Mouse (Mus musculus): ENCODE results near the gene Mapkap1. TPM values are rescaled to one million over a fixed set of nuclear protein-coding genes. Genes with fewer than 3 reads are reported as not detected.

Mapkap1 gene
- 23.2 and 25.9 TPM in 2 replicates for polyA plus RNA-seq (2015; fragmentation: Nextera tagmentation; extraction: Ambion mirVana)

DNA sequence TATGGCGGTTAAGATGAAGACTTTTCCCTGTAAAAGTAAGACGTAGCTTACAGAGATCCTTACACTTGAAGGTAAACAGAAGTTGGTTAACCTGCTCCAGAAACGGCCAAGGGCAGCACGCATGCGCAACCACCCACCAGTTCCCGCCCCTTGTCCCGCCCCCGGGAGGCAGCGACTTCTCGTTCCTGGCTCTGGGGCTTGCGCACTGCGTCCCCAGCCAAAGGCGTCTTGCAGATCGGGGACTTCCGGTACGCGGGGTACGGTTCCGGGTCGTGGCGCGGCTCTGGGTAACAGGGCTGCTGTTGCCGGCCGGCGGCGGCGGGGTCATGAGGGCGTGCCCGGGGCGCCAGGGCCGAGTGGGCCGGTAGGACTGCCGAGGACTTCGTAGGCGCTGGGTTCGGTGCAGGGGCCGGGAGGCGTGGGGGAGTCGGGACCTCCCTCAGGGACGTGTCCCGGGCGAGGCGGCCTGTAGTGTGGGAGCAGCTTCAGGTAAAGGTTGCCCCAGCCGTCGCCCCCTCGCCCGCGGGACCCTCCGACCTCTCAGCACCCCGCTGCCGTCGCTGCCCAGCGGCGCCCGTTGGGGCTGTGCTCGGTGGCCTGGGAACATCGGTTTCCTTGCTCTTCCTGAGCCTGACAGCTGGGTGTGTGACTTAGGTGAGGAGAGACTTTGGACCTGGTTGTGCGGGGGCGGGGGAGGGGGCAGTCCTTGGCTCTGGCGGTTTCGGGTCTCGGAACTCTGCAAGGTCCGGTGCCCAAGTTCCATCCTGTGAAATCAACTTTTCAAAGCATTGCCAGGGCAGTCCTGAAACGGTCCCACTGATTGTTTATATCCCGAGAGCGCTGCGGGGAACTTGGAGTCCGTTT lies at the start of gene Mapkap1:
Gene Mapkap1, plus strand, starts transcription at position 171 of the 864 bp plus-strand sequence.
- no peaks in the 10 kb centered on the region for H3K9me3 ChIP-seq (replicated peaks; ENCODE audit: control insufficient read depth, low read length)
- under 1% methylated on average over 61 of the region's 68 CpGs for WGBS (ENCODE audit: insufficient replicate concordance)
- peak within 1 kb of the TSS; percentile 91 for H3K9ac ChIP-seq (ENCODE audit: low read depth, low read length)
- no peaks in the 10 kb centered on the region for H3K36me3 ChIP-seq (ENCODE audit: control insufficient read depth, insufficient read depth)
- ATAC-seq (ENCODE audit: low read depth) = peak; percentile 100
- no peaks in the 10 kb centered on the region for H3K27me3 ChIP-seq (ENCODE audit: control insufficient read depth, insufficient read depth, low read depth, low read length)
- H3K4me2 ChIP-seq (ENCODE audit: low read depth, low read length) = peak within 1 kb of the TSS; percentile 73
- H3K4me3 ChIP-seq (ENCODE audit: low read depth, low read length) = peak within 1 kb of the TSS; percentile 91
- H3K4me1 ChIP-seq (ENCODE audit: control insufficient read depth, low read depth, low read length) = peaks cover 9% of the 10 kb centered on the region
- H3K27ac ChIP-seq (ENCODE audit: low read length) = peak within 1 kb of the TSS; percentile 81

GRCm38 (mm10) chr2:34363678-34364077 lies 42.9 kb upstream of the Mapkap1 start:
- H3K9ac ChIP-seq (ENCODE audit: low read depth, low read length) = no peak overlapping the region

DNA sequence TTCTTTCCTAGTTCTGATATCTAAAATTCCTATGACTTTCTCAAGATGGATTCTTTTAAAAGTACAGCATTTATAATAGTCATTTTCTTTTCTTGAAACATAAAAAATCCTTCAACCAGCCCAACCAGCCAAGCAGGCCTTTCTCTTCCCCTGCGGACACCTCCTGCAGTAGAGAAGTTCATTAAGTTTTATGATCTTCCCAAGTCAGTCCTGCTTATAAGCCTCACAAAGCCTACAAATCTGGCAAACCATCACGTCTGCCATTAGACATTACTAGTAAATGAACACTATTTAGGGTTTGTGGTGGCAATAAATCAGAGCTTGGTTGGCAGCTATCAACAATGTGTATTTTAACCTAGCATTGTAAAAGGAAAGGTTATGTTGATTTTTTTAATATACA lies 39.5 kb upstream of the Mapkap1 start:
- WGBS (ENCODE audit: insufficient replicate concordance) = 73% methylated on average over 2 of the region's 2 CpGs
- H3K9ac ChIP-seq (ENCODE audit: low read depth, low read length) = no peak overlapping the region
- no peak overlapping the region for H3K4me2 ChIP-seq (ENCODE audit: low read depth, low read length)
- no peaks in the 10 kb centered on the region for H3K27me3 ChIP-seq (ENCODE audit: control insufficient read depth, insufficient read depth, low read depth, low read length)
- no peak overlapping the region for H3K4me3 ChIP-seq (ENCODE audit: low read depth, low read length)
- H3K27ac ChIP-seq (ENCODE audit: low read length) = no peak overlapping the region
- no peaks in the 10 kb centered on the region for H3K9me3 ChIP-seq (replicated peaks; ENCODE audit: control insufficient read depth, low read length)
- ATAC-seq (ENCODE audit: low read depth) = no peak
- no peaks in the 10 kb centered on the region for H3K36me3 ChIP-seq (ENCODE audit: control insufficient read depth, insufficient read depth)
- H3K4me1 ChIP-seq (ENCODE audit: control insufficient read depth, low read depth, low read length) = peaks cover 6% of the 10 kb centered on the region

More at GRCm38 (mm10) chr2:34363678-34364077, 42.9 kb upstream of the Mapkap1 start:
- Histone ChIP-seq H3K27ac (ENCODE audit: low read length) (no peak overlapping the region), H3K9me3 (replicated peaks; ENCODE audit: control insufficient read depth, low read length) (no peaks in the 10 kb centered on the region), H3K4me2 (ENCODE audit: low read depth, low read length) (no peak overlapping the region), H3K27me3 (ENCODE audit: control insufficient read depth, insufficient read depth, low read depth, low read length) (no peaks in the 10 kb centered on the region), H3K36me3 (ENCODE audit: control insufficient read depth, insufficient read depth) (no peaks in the 10 kb centered on the region), H3K4me3 (ENCODE audit: low read depth, low read length) (no peak overlapping the region), H3K4me1 (ENCODE audit: control insufficient read depth, low read depth, low read length) (peaks cover 7% of the 10 kb centered on the region)
- ATAC-seq (ENCODE audit: low read depth) = no peak
- 9% methylated on average over 1 of the region's 1 CpGs for WGBS (ENCODE audit: insufficient replicate concordance)

DNA sequence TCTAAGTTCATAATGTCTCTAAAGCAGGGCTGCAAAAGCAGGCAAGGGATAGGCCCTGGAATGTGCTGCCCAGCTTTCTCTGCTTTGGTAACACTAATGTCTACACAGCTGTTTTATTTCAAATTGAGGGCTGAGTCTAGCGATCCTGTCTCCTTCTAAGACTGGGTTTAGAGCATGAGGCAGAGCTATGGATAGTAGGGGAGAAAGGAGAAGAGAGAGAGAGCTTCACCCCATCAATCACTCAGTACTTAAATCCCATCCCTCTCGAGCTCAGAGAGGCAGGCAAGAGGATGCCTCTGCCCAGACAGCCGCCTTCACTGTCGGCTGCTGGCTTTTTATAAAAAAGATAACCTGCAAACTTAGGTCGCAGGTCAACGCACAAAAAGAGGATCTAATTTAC lies 38.2 kb upstream of the Mapkap1 start:
- H3K27ac ChIP-seq (ENCODE audit: low read length) = no peak overlapping the region

DNA sequence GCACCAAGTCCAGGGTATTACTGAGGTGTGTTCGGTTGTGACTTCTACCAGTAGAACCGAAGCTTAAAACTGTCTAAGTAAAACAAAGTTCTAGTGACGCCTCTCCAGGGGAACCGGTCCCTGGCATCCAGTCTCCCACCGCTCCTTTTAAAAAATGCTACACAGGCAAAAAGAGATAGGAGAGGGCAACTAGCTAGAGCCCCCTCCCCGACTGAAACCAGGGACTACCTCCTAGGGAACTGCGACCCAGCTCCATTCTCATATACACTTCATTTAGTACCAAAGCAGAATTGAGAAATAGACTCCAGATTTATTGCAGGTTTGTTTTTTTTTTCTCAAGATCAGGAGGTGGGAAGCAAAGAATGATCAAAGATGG lies 36.2 kb upstream of the Mapkap1 start:
- Histone ChIP-seq H3K4me3 (ENCODE audit: low read depth, low read length) (peak overlapping the region; percentile 96), H3K9ac (ENCODE audit: low read depth, low read length) (peak overlapping the region; percentile 92), H3K27me3 (ENCODE audit: control insufficient read depth, insufficient read depth, low read depth, low read length) (no peaks in the 10 kb centered on the region), H3K27ac (ENCODE audit: low read length) (no peak overlapping the region), H3K36me3 (ENCODE audit: control insufficient read depth, insufficient read depth) (no peaks in the 10 kb centered on the region), H3K9me3 (replicated peaks; ENCODE audit: control insufficient read depth, low read length) (no peaks in the 10 kb centered on the region), H3K4me1 (ENCODE audit: control insufficient read depth, low read depth, low read length) (peaks cover 19% of the 10 kb centered on the region), H3K4me2 (ENCODE audit: low read depth, low read length) (peak overlapping the region; percentile 95)
- 36% methylated on average over 7 of the region's 7 CpGs for WGBS (ENCODE audit: insufficient replicate concordance)
- no peak for ATAC-seq (ENCODE audit: low read depth)

More for the DNA sequence above, 38.2 kb upstream of the Mapkap1 start:
- Histone ChIP-seq H3K27me3 (ENCODE audit: control insufficient read depth, insufficient read depth, low read depth, low read length) (no peaks in the 10 kb centered on the region), H3K4me1 (ENCODE audit: control insufficient read depth, low read depth, low read length) (peaks cover 13% of the 10 kb centered on the region), H3K9ac (ENCODE audit: low read depth, low read length) (no peak overlapping the region), H3K9me3 (replicated peaks; ENCODE audit: control insufficient read depth, low read length) (no peaks in the 10 kb centered on the region), H3K4me2 (ENCODE audit: low read depth, low read length) (0 out of 2 replicates have a peak overlapping the region, but pooled peaks have one; percentile 4), H3K36me3 (ENCODE audit: control insufficient read depth, insufficient read depth) (no peaks in the 10 kb centered on the region), H3K4me3 (ENCODE audit: low read depth, low read length) (no peak overlapping the region)
- WGBS (ENCODE audit: insufficient replicate concordance) = 53% methylated on average over 6 of the region's 6 CpGs
- ATAC-seq (ENCODE audit: low read depth) = no peak

- H3K9ac ChIP-seq (ENCODE audit: low read depth, low read length) = peak overlapping the region; percentile 92
- H3K4me3 ChIP-seq (ENCODE audit: low read depth, low read length) = peak overlapping the region; percentile 96
- peak overlapping the region; percentile 95 for H3K4me2 ChIP-seq (ENCODE audit: low read depth, low read length)
- peak overlapping the region; percentile 99 for H3K27ac ChIP-seq (ENCODE audit: low read length)
- H3K36me3 ChIP-seq (ENCODE audit: control insufficient read depth, insufficient read depth) = no peaks in the 10 kb centered on the region
- WGBS (ENCODE audit: insufficient replicate concordance) = 1% methylated on average over 42 of the region's 42 CpGs
- H3K9me3 ChIP-seq (replicated peaks; ENCODE audit: control insufficient read depth, low read length) = no peaks in the 10 kb centered on the region
- ATAC-seq (ENCODE audit: low read depth) = no peak
- H3K4me1 ChIP-seq (ENCODE audit: control insufficient read depth, low read depth, low read length) = peaks cover 19% of the 10 kb centered on the region
- H3K27me3 ChIP-seq (ENCODE audit: control insufficient read depth, insufficient read depth, low read depth, low read length) = no peaks in the 10 kb centered on the region
These were observed 35.7 kb upstream of the Mapkap1 start for GRCm38 (mm10) chr2:34370725-34371440.

DNA sequence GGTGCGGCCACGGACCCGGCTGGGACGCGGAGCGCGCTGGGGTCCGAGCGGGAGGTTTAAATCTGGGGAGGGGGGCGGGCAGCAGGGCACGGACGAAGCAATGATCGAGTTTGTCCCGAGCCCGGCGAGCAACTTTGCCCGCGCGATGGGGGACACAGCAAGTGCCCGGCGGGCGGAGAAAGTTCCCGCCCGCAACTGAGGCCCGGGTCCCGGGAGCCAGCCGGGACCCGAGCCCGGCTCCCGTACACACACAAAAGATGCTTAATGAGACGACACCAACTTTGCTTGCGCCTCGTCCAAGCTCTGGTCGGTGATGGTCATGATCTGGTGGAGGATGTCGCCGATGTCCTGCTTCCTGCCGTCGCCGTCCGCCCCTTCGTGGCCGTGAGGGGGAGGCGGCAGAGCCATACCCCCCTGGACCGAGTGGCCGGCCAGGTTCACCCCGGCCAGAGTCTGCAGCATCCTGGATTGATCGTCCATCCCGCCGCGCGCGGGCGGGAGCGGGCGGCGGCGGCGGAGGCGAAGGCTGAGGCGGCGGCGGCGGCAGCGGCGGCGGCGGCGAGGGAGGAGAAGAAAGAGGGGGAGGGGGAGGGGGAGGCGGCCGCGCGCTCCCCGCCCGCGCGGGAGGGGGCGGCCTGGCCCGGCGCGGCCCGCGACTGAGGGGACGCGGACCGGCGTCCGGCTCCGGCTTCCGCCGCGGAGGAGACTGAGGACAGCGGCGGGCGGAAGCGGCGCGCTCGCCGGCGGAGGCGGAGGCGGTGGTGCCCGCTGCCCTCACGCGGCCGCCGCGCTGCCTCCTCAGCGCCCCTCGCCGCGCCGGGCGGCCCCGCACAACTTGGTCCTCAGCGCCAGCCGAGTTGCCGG lies 34.9 kb upstream of the Mapkap1 start:
- no peaks in the 10 kb centered on the region for H3K36me3 ChIP-seq (ENCODE audit: control insufficient read depth, insufficient read depth)
- WGBS (ENCODE audit: insufficient replicate concordance) = under 1% methylated on average over 70 of the region's 118 CpGs
- H3K4me3 ChIP-seq (ENCODE audit: low read depth, low read length) = peak overlapping the region; percentile 96
- no peaks in the 10 kb centered on the region for H3K9me3 ChIP-seq (replicated peaks; ENCODE audit: control insufficient read depth, low read length)
- H3K4me1 ChIP-seq (ENCODE audit: control insufficient read depth, low read depth, low read length) = peaks cover 19% of the 10 kb centered on the region
- peak overlapping the region; percentile 99 for H3K27ac ChIP-seq (ENCODE audit: low read length)
- H3K27me3 ChIP-seq (ENCODE audit: control insufficient read depth, insufficient read depth, low read depth, low read length) = no peaks in the 10 kb centered on the region
- peak overlapping the region; percentile 95 for H3K4me2 ChIP-seq (ENCODE audit: low read depth, low read length)
- peak; percentile 9 for ATAC-seq (ENCODE audit: low read depth)
- peak overlapping the region; percentile 92 for H3K9ac ChIP-seq (ENCODE audit: low read depth, low read length)
